Mouse (Mus musculus) heart, adult 10 weeks (tissue): ENCODE data around the gene Kdm4d. TPM values are rescaled to one million over a fixed set of nuclear protein-coding genes. Genes with fewer than 3 reads are reported as not detected.

Source experiments
- polyA plus RNA-seq: library from polyadenylated mRNA; stranded (reverse); fragments of 350-450 nt; fragmentation: Illumina TruSeq; extraction: RNeasy Lipid Tissue Mini Kit (QIAGEN cat#74804); gene quantifications from one replicate; pipeline ENCODE4 v1.2.3, GENCODE M21; 2014; ENCODE audit warnings: low read depth, low replicate concordance

Kdm4d gene
- not detected for polyA plus RNA-seq

GRCm38 (mm10) chr9:14500023-14500915 lies at the start of gene Kdm4d, which contains the start of gene Cwc15:
Gene Kdm4d (minus strand): TSS chr9:14500482.
Gene Cwc15 (plus strand): TSS chr9:14500617.

Other genes with a start within 250 kb of the Kdm4d start
- gene Sesn3, start 225.4 kb downstream of the Kdm4d start, polyA plus RNA-seq = 8.5 TPM
- gene Endod1, start 119.0 kb downstream of the Kdm4d start, polyA plus RNA-seq = 6.0 TPM
- gene Cwc15, start 135 bp upstream of the Kdm4d start, polyA plus RNA-seq = 101 TPM
- 32.4 TPM for gene Amotl1, start 144.6 kb upstream of the Kdm4d start, polyA plus RNA-seq
- gene Piwil4, start 240.3 kb upstream of the Kdm4d start, polyA plus RNA-seq = not detected